Mouse (Mus musculus): ENCODE results near the gene Kcnip4.

DNA sequence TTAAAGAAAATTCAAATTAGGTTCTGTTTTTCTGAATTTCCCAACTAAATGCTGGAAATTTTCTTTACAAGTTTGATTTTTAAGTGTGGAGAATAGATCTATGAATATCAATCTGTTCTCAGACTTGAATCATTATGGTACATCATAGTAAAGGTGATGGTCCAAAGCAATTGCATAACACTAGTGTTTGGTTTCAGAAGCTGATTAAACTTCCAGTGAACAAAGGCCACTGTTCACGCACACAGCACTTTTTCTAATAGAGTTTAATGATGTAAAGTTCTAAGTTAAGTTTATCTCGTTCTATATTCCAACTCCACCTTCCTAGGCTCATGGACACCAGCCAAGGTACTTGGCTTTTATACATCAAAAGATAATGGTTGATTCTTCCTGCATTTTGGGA, 219.4 kb downstream of the Kcnip4 start:
- no peak for TF ChIP-seq POLR2A (IDR thresholded peaks at IDR 0.05; ENCODE audit: control insufficient read depth, extremely low read depth, insufficient read depth, low read length, poor library complexity)
- TF ChIP-seq CTCF (IDR thresholded peaks at IDR 0.05; ENCODE audit: borderline replicate concordance, control insufficient read depth, extremely low read depth, insufficient read depth, low read length, poor library complexity) = no peak

Data from thymus, adult 2 months (tissue).